Mouse (Mus musculus) liver, embryonic 11.5 days (tissue): ENCODE measurements around the gene Rnf149. TPM values are rescaled to one million over a fixed set of nuclear protein-coding genes. Genes with fewer than 3 reads are reported as not detected.

Experiments used
- ATAC-seq: fragments of 200-750 bp; cut with Nextera tagmentation; replicated peaks from 2 replicates; pipeline ENCODE4 v1.8.0; 2017; ENCODE audit warnings: moderate number of reproducible peaks, mild to moderate bottlenecking, moderate TSS enrichment, moderate library complexity; ENCODE audit not compliant: low FRiP score
- DNase-seq: peaks from one replicate; pipeline ENCODE4 v3.0.0-alpha.2; 2017; ENCODE audit warnings: low spot score
- H3K27ac ChIP-seq: fragments of 300-500 bp; sonication (generic); 2 replicates; pipeline ENCODE4 v1.5.1; 2014; ENCODE audit warnings: mild to moderate bottlenecking, low read depth, low read length, control low read depth
- H3K27me3 ChIP-seq: fragments of 300-500 bp; sonication (generic); replicated peaks from 2 replicates; pipeline ENCODE4 v1.6.1; 2014; ENCODE audit warnings: low read length, mixed read lengths; ENCODE audit not compliant: control insufficient read depth, insufficient read depth
- H3K36me3 ChIP-seq: fragments of 300-500 bp; sonication (generic); 2 replicates; pipeline ENCODE4 v1.6.1; 2014; ENCODE audit warnings: mild to moderate bottlenecking, low read length, moderate library complexity, mixed read lengths; ENCODE audit not compliant: control insufficient read depth, insufficient read depth
- H3K4me1 ChIP-seq: fragments of 300-500 bp; sonication (generic); replicated peaks from 2 replicates; pipeline ENCODE4 v1.6.1; 2014; ENCODE audit warnings: low read length, mixed read lengths; ENCODE audit not compliant: control insufficient read depth, insufficient read depth
- H3K4me2 ChIP-seq: fragments of 300-500 bp; sonication (generic); 2 replicates; pipeline ENCODE4 v1.6.1; 2014; ENCODE audit warnings: mild to moderate bottlenecking, control low read depth, moderate library complexity
- H3K4me3 ChIP-seq: fragments of 300-500 bp; sonication (generic); 2 replicates; pipeline ENCODE4 v1.5.1; 2014; ENCODE audit warnings: low read depth, low read length, control low read depth
- H3K9ac ChIP-seq: fragments of 300-500 bp; sonication (generic); 2 replicates; pipeline ENCODE4 v1.6.1; 2014; ENCODE audit warnings: low read depth, low read length, control low read depth
- H3K9me3 ChIP-seq: fragments of 300-500 bp; sonication (generic); 2 replicates; pipeline ENCODE4 v1.6.1; 2016; ENCODE audit warnings: low read length, inconsistent platforms, mixed read lengths; ENCODE audit not compliant: control insufficient read depth
- WGBS: fragments of 180-500 bp; shearing (Covaris S2); extraction: QIAGEN DNeasy Blood & Tissue Kit; methylation state at CpG from one replicate; pipeline ENCODE4 v1.1.7; 2014; 5-methylcytosine and 5-hydroxymethylcytosine counted together
- polyA plus RNA-seq: library from polyadenylated mRNA; unstranded; fragments of >200 nt; fragmentation: Nextera tagmentation; extraction: Ambion mirVana; gene quantifications from 2 replicates; pipeline ENCODE4 v1.2.1, GENCODE M21; 2014

The Rnf149 gene
- polyA plus RNA-seq, 1 experiment from 2014 or later, result 27.5 TPM

DNA sequence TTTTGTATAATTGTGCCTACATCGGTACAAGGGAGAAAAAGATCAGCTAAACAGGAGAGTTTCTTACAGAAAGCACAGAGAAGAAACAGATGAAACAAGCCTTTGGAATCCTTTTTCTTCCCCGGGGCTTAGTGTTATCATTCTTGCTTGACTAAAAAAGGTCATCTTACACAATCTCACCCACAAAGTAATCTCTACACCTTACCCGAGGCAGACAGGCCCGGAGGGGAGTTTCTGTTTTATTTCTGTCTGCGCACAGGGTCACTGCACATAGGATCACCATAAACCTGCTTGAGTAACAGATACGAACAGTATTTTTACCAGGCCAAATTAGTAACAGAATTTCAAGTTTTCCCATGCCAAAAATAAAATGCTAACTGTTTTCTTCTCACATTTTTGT is 5.6 kb downstream of the Rnf149 start:
- Histone ChIP-seq H3K4me2 (no peak overlapping the region), H3K4me3 (no peak overlapping the region), H3K27ac (no peak overlapping the region), H3K36me3 (0 out of 2 replicates have a peak, but pooled peaks cover 3% of the 10 kb centered on the region), H3K9ac (no peak overlapping the region), H3K27me3 (no peaks in the 10 kb centered on the region), H3K4me1 (peaks cover 21% of the 10 kb centered on the region), H3K9me3 (no peaks in the 10 kb centered on the region)
- ATAC-seq (no peak), DNase-seq (no peak)
- 49% methylated on average over 6 of the region's 6 CpGs for WGBS

DNA sequence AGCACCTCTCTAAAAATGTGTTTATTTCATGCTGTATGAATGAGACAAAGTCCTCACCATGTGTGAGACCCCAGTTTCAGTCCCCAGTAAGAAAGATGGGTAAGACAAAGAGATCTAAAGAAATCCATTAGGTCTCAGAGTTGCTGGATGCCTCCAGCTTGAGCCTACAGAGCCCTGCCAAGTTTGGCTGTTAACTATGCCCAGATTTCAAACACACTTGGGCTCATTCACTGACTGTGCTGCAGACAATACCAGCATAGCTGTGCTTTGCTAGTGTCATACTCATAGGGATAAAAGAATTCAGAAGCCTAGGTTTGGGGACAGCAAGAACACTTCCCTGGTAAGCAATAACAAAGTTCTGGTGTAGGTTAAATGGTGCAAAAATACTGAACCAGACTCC is 9.1 kb downstream of the Rnf149 start:
- Histone ChIP-seq H3K4me3 (no peak overlapping the region), H3K36me3 (peaks cover 6% of the 10 kb centered on the region; the same call in 1 of the 2 replicates), H3K9me3 (no peaks in the 10 kb centered on the region), H3K27ac (no peak overlapping the region), H3K4me2 (no peak overlapping the region), H3K27me3 (no peaks in the 10 kb centered on the region), H3K4me1 (peaks cover 3% of the 10 kb centered on the region), H3K9ac (no peak overlapping the region)
- ATAC-seq, result no peak
- no peak for DNase-seq

DNA sequence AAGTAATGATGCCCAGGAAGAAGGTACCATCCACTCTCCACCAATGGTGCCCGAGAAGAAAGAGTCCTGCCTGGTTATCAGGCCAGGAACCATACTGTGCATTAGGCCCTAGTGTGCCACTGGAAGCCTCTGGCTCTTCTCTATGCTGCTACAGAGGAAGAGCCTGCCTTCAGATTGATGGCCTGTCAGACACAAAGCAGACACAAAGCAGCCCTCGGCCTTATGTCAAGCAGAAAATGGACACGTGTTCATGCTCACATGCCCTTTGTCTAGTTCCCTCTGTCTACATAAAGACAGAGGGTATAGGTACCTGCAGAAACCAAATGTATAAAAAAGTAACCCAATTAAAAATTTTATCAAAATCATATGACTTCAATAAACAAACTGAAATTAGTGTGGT is 12.6 kb downstream of the Rnf149 start:
- H3K4me1 ChIP-seq, result no peaks in the 10 kb centered on the region
- H3K36me3 ChIP-seq, result peaks cover 6% of the 10 kb centered on the region; the same call in 1 of the 2 replicates
- no peak overlapping the region for H3K9ac ChIP-seq
- H3K27me3 ChIP-seq, result no peaks in the 10 kb centered on the region
- no peak overlapping the region for H3K4me3 ChIP-seq
- no peak for ATAC-seq
- no peaks in the 10 kb centered on the region for H3K9me3 ChIP-seq
- no peak overlapping the region for H3K4me2 ChIP-seq
- DNase-seq, result no peak
- H3K27ac ChIP-seq, result no peak overlapping the region
- 65% methylated on average over 3 of the region's 3 CpGs for WGBS

DNA sequence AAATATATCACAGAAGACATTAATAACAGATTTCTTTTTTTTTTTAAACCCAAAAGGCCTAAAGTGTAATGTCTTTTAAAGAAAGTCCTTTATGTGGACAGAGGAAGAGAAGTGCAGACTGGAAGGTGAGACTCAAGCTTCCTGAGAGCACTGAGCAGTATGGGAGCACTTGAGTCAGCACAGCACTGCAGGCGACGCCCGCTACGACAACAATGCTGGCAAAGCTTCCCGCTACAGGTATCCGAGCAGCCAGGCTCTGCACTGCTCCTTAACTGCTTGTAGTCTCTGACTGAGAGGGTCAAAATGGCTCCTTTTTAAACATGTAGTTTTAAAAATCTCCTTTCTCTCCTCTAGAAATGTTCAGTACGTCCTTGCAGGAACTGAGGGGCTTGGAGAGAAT is 14.0 kb downstream of the Rnf149 start:
- H3K9me3 ChIP-seq, result no peaks in the 10 kb centered on the region
- WGBS, result 89% methylated on average over 7 of the region's 7 CpGs
- H3K27me3 ChIP-seq, result no peaks in the 10 kb centered on the region
- no peak overlapping the region for H3K27ac ChIP-seq
- DNase-seq (no peak), ATAC-seq (no peak)
- no peak overlapping the region for H3K9ac ChIP-seq
- no peaks in the 10 kb centered on the region for H3K4me1 ChIP-seq
- no peak overlapping the region for H3K4me3 ChIP-seq
- H3K4me2 ChIP-seq, result no peak overlapping the region
- H3K36me3 ChIP-seq, result peaks cover 6% of the 10 kb centered on the region; the same call in 1 of the 2 replicates

DNA sequence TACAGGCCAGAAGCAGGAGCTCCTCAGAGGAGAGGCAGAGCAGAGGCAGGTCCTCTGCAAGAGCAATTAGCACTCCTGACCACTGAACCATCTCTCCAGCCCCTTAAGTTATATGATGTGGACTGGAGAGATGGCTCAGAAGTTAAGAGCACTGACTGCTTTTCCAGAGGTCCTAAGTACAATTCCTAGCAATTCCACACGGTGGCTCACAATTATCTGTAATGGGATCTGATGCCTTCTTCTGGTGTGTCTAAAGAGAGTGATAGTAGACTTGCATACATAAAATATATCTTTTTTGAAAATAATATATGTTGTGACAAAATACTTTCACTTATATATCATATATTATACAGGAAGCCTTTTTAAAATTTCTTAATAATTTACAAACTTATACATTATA is 15.3 kb downstream of the Rnf149 start:
- Histone ChIP-seq H3K36me3 (peaks cover 6% of the 10 kb centered on the region; the same call in 1 of the 2 replicates), H3K27ac (no peak overlapping the region), H3K4me2 (no peak overlapping the region), H3K9ac (no peak overlapping the region), H3K4me1 (no peaks in the 10 kb centered on the region), H3K9me3 (no peaks in the 10 kb centered on the region), H3K27me3 (no peaks in the 10 kb centered on the region), H3K4me3 (no peak overlapping the region)
- no peak for DNase-seq
- WGBS, result 65% methylated on average over 1 of the region's 1 CpGs
- no peak for ATAC-seq

DNA sequence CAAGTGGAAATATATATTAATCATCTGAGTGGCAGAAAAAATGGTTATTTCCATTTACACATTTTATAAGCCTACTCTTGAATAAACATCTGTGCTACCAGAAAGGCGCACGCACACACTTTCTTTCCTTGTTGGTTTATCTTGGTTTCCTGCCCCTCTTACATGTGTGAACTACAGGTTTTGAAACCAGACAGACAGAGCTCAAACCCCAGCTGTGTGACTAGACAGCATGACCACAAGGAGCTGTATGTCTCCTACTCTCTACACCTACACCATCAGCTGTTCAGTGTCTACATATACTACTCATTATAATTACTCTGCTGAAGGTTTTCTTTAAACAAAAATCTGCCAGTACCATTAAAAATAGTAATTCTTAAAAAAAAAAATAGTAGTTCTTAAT is 18.2 kb downstream of the Rnf149 start:
- Histone ChIP-seq H3K9me3 (no peaks in the 10 kb centered on the region), H3K36me3 (peaks cover 4% of the 10 kb centered on the region; the same call in 1 of the 2 replicates), H3K4me2 (no peak overlapping the region), H3K4me3 (no peak overlapping the region), H3K27ac (no peak overlapping the region), H3K27me3 (no peaks in the 10 kb centered on the region), H3K9ac (no peak overlapping the region), H3K4me1 (no peaks in the 10 kb centered on the region)
- ATAC-seq, result no peak
- no peak for DNase-seq
- 95% methylated on average over 2 of the region's 2 CpGs for WGBS

DNA sequence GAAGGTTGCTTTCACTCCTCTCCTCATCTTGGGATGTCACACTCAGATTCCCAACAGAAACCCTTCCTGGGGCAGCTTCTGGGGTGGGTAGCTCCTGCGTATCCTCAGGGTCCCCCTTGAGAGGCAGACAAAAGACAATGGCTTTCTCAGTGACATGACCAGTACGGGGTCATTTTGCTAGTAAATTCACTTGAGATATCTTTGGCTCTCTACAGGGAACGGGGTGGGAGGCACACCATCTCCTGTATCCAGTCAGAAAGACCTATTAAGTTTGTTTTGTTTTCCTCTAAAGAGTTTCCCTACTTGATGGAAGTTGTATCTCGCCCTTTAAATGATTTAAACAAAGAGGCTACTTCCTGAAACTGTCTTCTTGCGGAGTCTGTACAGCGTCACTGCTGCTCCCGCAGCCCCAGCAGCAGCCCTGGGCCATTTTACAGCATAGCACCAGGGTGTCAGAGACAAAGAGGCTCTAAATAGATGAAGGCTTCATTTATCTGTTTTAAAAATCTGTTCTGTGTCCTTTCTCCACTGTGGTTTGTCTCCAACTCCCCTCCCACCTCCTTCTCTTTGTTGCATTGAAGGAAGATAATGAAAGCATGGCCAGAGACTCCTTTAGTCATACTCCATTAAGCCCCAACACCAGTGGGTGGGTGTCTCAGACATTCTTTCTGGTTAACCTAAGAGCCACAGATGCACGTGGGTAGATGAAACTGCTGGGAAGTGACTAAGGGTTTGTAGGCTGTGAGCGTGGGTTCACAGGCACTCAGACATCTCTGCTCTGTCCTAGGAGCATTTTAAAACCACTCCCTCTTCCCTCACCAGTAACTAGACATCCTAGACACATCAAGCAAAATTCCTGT is 21.4 kb downstream of the Rnf149 start:
- no peak overlapping the region for H3K27ac ChIP-seq
- H3K4me3 ChIP-seq, result no peak overlapping the region
- no peaks in the 10 kb centered on the region for H3K9me3 ChIP-seq
- H3K4me2 ChIP-seq, result no peak overlapping the region
- DNase-seq (no peak), ATAC-seq (no peak)
- H3K27me3 ChIP-seq, result no peaks in the 10 kb centered on the region
- WGBS, result 70% methylated on average over 9 of the region's 9 CpGs
- H3K4me1 ChIP-seq, result no peaks in the 10 kb centered on the region
- H3K36me3 ChIP-seq, result peaks cover 7% of the 10 kb centered on the region; the same call in 1 of the 2 replicates
- H3K9ac ChIP-seq, result no peak overlapping the region

DNA sequence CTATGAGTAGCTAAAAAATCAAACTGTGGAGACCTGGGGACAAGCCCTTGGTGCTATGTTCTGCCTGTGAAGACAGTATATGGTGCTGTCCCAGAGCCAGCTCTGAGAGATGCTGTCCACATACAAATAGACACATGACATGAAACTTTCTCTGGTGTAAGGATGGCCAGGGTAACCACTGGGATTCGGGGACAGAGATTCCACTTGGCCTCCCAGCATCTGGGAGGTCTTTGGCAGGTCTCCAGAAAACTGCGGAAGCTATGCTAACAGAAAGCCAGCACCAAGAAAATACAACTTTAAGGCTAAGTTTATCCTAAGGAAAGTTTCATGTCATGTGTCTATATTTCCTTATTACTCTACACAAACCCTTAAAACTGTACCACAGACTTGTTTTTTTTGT is 27.4 kb downstream of the Rnf149 start:
- ATAC-seq, result no peak
- H3K9me3 ChIP-seq, result no peaks in the 10 kb centered on the region
- H3K4me2 ChIP-seq, result no peak overlapping the region
- H3K4me3 ChIP-seq, result no peak overlapping the region
- H3K36me3 ChIP-seq, result peaks cover 11% of the 10 kb centered on the region; the same call in 1 of the 2 replicates
- H3K27me3 ChIP-seq, result no peaks in the 10 kb centered on the region
- WGBS, result 90% methylated on average over 2 of the region's 2 CpGs
- DNase-seq, result no peak
- H3K9ac ChIP-seq, result no peak overlapping the region
- H3K4me1 ChIP-seq, result no peaks in the 10 kb centered on the region
- H3K27ac ChIP-seq, result no peak overlapping the region

DNA sequence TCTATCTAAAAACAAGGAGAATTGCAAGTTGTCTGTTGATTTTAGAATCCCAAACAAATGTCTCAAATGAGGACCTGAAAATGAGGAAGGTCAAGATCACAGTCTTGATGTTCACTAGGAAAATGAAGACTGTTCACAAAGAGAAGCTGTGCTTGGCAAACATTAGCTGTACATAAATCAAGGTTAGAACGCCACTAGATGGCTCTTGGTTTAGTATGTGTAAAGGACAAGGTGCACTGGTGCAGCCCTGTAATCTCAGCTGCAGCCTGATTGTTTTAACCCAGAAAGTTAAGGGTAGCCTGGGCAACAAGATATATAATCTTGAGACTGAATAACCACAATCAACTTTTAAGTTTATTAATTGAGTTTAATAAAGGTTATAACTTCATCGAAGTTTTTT is 30.0 kb downstream of the Rnf149 start:
- peaks cover 17% of the 10 kb centered on the region; the same call in 1 of the 2 replicates for H3K36me3 ChIP-seq
- H3K27ac ChIP-seq, result no peak overlapping the region
- no peaks in the 10 kb centered on the region for H3K9me3 ChIP-seq
- H3K9ac ChIP-seq, result no peak overlapping the region
- H3K4me2 ChIP-seq, result no peak overlapping the region
- ATAC-seq (no peak), DNase-seq (no peak)
- 71% methylated on average over 2 of the region's 2 CpGs for WGBS
- H3K4me3 ChIP-seq, result no peak overlapping the region
- H3K27me3 ChIP-seq, result no peaks in the 10 kb centered on the region
- H3K4me1 ChIP-seq, result no peaks in the 10 kb centered on the region
